Mouse (Mus musculus) megakaryocyte-erythroid progenitor cell, adult 5 weeks (primary cell): ENCODE results near the gene Cpne4. TPM values are rescaled to one million over a fixed set of nuclear protein-coding genes. Genes with fewer than 3 reads are reported as not detected.

Experiments
- polyA plus RNA-seq: library from polyadenylated mRNA; stranded (reverse); fragments of >175 nt; gene quantifications from 2 replicates; pipeline ENCODE4 v1.2.3, GENCODE M21; 2012

Gene Cpne4
- polyA plus RNA-seq: not detected in 2 replicates

GRCm38 (mm10) chr9:104546986-104547385 is at the start of gene Cpne4:
Gene Cpne4, plus strand, starts transcription at chr9:104547286.

GRCm38 (mm10) chr9:105053147-105053557 is 506.1 kb downstream of the Cpne4 start, which contains the start of gene Mrpl3:
Gene Mrpl3, plus strand, starts transcription at chr9:105053239.

Other genes with a start within 250 kb of the Cpne4 start
- 0.81 and 1.6 TPM in 2 replicates for gene Acpp, start 209.5 kb upstream of the Cpne4 start, polyA plus RNA-seq